Mouse (Mus musculus) forebrain, embryonic 11.5 days (tissue): ENCODE data around the gene Tpsb2. TPM values are rescaled to one million over a fixed set of nuclear protein-coding genes. Genes with fewer than 3 reads are reported as not detected.
A peak's percentile ranks its signal among the peaks of the same experiment; 100 is the strongest.

ENCODE experiments used
- ATAC-seq: fragments of 200-750 bp; cut with Nextera tagmentation; replicated peaks from 2 replicates; pipeline ENCODE4 v1.8.0; 2017; ENCODE audit warnings: moderate TSS enrichment; ENCODE audit not compliant: low FRiP score
- DNase-seq: peaks from one replicate; pipeline ENCODE4 v3.0.0-alpha.2; 2017; ENCODE audit warnings: low spot score
- H3K27ac ChIP-seq: fragments of 300-500 bp; sonication (generic); 2 replicates; pipeline ENCODE4 v1.5.1; 2014; ENCODE audit warnings: low read depth, low read length
- H3K27me3 ChIP-seq: fragments of 300-500 bp; sonication (generic); 2 replicates; pipeline ENCODE4 v1.6.1; 2014; ENCODE audit warnings: mild to moderate bottlenecking, low read length, mixed read lengths; ENCODE audit not compliant: control insufficient read depth, insufficient read depth
- H3K36me3 ChIP-seq: fragments of 300-500 bp; sonication (generic); 2 replicates; pipeline ENCODE4 v1.6.1; 2014; ENCODE audit warnings: mild to moderate bottlenecking, low read length, moderate library complexity, mixed read lengths; ENCODE audit not compliant: control insufficient read depth, insufficient read depth
- H3K4me1 ChIP-seq: fragments of 300-500 bp; sonication (generic); replicated peaks from 2 replicates; pipeline ENCODE4 v1.6.1; 2014; ENCODE audit warnings: low read length, mixed read lengths; ENCODE audit not compliant: control insufficient read depth, insufficient read depth
- H3K4me2 ChIP-seq: fragments of 300-500 bp; sonication (generic); 2 replicates; pipeline ENCODE4 v1.6.1; 2014; ENCODE audit warnings: low read depth, mild to moderate bottlenecking, low read length, moderate library complexity, mixed read lengths; ENCODE audit not compliant: severe bottlenecking
- H3K4me3 ChIP-seq: fragments of 300-500 bp; sonication (generic); 2 replicates; pipeline ENCODE4 v1.5.1; 2014; ENCODE audit warnings: low read depth, low read length
- H3K9ac ChIP-seq: fragments of 300-500 bp; sonication (generic); 2 replicates; pipeline ENCODE4 v1.6.1; 2014; ENCODE audit warnings: low read length
- H3K9me3 ChIP-seq: fragments of 300-500 bp; sonication (generic); 2 replicates; pipeline ENCODE4 v1.6.1; 2016; ENCODE audit warnings: low read length, mixed read lengths; ENCODE audit not compliant: control insufficient read depth
- WGBS: fragments of 180-500 bp; shearing (Covaris S2); extraction: QIAGEN DNeasy Blood & Tissue Kit; methylation state at CpG from one replicate; pipeline ENCODE4 v1.1.7; 2014; 5-methylcytosine and 5-hydroxymethylcytosine counted together
- polyA plus RNA-seq: library from polyadenylated mRNA; unstranded; fragments of >200 nt; fragmentation: Nextera tagmentation; extraction: Ambion mirVana; gene quantifications from 2 replicates; pipeline ENCODE4 v1.2.1, GENCODE M21; 2014

Tpsb2 gene
- polyA plus RNA-seq, 1 experiment from 2014 or later: not detected

DNA sequence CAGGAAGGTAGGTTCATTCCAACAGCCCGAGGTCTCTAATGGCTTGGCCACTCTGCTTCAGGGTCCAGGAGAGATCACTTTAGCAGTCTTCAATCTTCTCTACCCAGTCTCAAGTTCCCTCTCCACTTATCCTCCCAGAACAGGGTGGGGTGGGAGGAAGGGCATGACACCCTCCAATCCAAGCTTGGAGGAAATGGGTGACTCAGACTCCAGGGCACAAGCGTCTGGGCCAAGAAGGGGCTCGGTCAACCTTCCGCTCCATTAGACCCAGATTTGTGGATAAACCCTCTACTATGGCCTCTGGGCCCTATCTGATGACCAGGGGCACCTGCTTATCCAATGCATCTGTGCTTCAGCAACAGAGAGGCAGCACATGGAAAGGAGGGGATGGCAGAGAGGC, 20.6 kb upstream of the Tpsb2 start, which contains the start of gene Tpsab1:
TSS of gene Tpsab1 (minus strand) at position 101 of the 400 bp plus-strand sequence.
- H3K36me3 ChIP-seq: no peaks in the 10 kb centered on the region
- DNase-seq: no peak
- no peak within 1 kb of the TSS for H3K4me2 ChIP-seq
- H3K4me3 ChIP-seq: no peak within 1 kb of the TSS
- no peaks in the 10 kb centered on the region for H3K9me3 ChIP-seq
- H3K27me3 ChIP-seq: no peaks in the 10 kb centered on the region
- no peak within 1 kb of the TSS for H3K9ac ChIP-seq
- WGBS: 85% methylated on average over 4 of the region's 4 CpGs
- no peaks in the 10 kb centered on the region for H3K4me1 ChIP-seq
- no peak within 1 kb of the TSS for H3K27ac ChIP-seq
- ATAC-seq: no peak

DNA sequence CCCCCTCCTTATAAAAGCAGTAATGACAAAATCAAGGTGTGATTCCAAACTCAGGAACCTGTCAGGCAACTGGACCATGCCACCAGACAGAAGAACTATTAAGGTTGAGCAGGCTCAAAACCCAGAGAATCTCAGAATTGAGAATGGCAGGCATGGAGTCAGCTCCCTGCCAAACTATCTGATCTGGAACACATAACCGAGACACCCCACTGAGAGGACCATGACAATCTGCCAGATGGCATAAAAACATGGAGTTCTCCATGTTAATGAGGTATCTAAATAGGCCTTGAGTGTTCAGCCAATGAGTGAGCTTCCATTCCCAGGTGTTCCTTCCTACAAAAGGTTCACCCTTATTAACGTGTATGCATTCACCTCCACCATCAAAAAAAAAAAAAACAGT, 4.8 kb upstream of the Tpsb2 start:
- H3K4me1 ChIP-seq: no peaks in the 10 kb centered on the region
- H3K9me3 ChIP-seq: no peaks in the 10 kb centered on the region
- H3K27me3 ChIP-seq: no peaks in the 10 kb centered on the region
- H3K36me3 ChIP-seq: no peaks in the 10 kb centered on the region
- no peak overlapping the region for H3K4me2 ChIP-seq
- DNase-seq: no peak
- ATAC-seq: no peak
- H3K4me3 ChIP-seq: no peak overlapping the region
- WGBS: 69% methylated on average over 2 of the region's 2 CpGs
- H3K9ac ChIP-seq: no peak overlapping the region
- H3K27ac ChIP-seq: no peak overlapping the region

DNA sequence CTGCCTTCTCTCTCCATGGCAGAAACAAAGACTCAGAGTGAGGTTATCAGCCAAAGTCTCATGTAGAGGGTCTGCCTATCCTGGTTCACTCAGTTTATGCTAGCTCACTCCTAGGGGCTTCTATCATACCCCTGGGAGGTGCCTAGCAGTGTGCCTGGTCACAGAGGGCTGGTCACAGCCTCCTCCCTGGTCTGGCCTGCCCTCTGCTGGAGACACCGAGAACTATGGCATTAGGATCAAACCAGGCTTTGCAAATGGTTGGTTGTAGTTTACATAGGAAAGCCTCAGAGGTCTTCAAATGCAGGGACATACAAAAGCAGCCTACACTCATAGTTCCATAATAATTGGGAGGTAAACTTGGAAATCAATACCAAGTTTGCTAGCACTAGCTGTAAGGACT, 2.4 kb upstream of the Tpsb2 start:
- DNase-seq (no peak), ATAC-seq (no peak)
- Histone ChIP-seq H3K4me2 (no peak overlapping the region), H3K4me1 (no peaks in the 10 kb centered on the region), H3K36me3 (no peaks in the 10 kb centered on the region), H3K9ac (no peak overlapping the region), H3K4me3 (no peak overlapping the region), H3K27me3 (no peaks in the 10 kb centered on the region), H3K27ac (no peak overlapping the region), H3K9me3 (no peaks in the 10 kb centered on the region)
- 3% methylated on average over 1 of the region's 1 CpGs for WGBS

DNA sequence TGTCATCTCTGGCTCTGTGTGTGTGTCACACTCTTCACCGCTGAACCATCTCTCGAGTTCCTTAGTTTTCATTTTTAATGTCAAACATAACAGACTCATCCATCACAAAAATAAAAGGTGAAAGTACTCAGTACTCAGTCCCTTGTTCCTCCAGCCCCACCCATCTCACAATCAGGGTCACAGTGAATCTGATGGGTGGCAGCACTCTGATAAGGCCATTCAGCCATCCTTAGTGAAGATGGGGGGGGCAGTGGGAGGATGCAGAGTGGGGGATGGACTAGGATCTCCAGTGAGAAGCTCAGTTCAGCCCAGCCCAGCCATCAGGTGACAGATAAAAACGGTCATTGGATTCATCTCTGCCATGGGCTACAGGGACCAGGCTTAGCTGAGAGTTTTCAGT, 2.9 kb downstream of the Tpsb2 start, which contains the start of gene Tpsg1:
TSS of gene Tpsg1 (plus strand) at position 301 of the 400 bp plus-strand sequence.
- H3K4me2 ChIP-seq: no peak within 1 kb of the TSS
- H3K9ac ChIP-seq: no peak within 1 kb of the TSS
- H3K9me3 ChIP-seq: no peaks in the 10 kb centered on the region
- ATAC-seq (no peak), DNase-seq (no peak)
- H3K36me3 ChIP-seq: no peaks in the 10 kb centered on the region
- H3K27ac ChIP-seq: no peak within 1 kb of the TSS
- H3K4me1 ChIP-seq: no peaks in the 10 kb centered on the region
- H3K27me3 ChIP-seq: no peaks in the 10 kb centered on the region
- no peak within 1 kb of the TSS for H3K4me3 ChIP-seq
- WGBS: 91% methylated on average over 3 of the region's 3 CpGs

DNA sequence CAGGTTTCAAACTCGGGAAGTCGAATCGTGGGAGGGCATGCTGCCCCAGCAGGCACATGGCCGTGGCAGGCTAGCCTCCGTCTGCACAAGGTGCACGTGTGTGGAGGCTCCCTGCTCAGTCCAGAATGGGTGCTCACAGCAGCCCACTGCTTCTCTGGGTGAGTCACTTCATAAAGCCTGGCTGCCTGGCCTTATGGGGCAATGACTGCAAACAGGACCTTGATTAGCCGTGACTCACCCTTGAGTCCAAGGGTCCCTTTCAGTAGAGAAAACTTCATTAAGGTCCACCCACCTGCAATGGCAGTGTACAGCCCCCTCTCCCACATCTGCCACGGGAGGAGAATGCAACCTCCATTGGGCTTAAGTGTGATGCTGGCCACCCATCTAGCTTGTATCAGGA, 6.4 kb downstream of the Tpsb2 start:
- DNase-seq (no peak), ATAC-seq (no peak)
- H3K9me3 ChIP-seq: no peaks in the 10 kb centered on the region
- no peaks in the 10 kb centered on the region for H3K36me3 ChIP-seq
- H3K4me1 ChIP-seq: no peaks in the 10 kb centered on the region
- no peak overlapping the region for H3K4me2 ChIP-seq
- WGBS: 84% methylated on average over 8 of the region's 8 CpGs
- no peak overlapping the region for H3K27ac ChIP-seq
- H3K4me3 ChIP-seq: no peak overlapping the region
- no peak overlapping the region for H3K9ac ChIP-seq
- H3K27me3 ChIP-seq: no peaks in the 10 kb centered on the region

DNA sequence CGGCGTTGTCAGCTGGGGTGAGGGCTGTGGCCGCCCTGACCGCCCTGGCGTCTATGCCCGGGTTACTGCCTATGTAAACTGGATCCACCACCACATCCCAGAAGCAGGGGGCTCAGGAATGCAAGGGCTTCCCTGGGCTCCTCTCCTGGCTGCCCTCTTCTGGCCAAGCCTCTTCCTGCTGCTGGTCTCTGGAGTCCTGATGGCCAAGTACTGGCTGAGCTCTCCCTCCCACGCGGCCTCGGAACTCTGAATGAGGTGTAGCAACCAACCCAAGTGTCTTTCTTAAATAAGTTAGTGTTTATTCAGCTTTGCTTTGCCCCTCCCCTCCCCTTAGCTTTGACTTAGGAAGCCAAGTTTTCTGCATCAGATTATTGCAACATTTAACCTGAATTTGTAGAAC, 7.9 kb downstream of the Tpsb2 start:
- Histone ChIP-seq H3K9ac (no peak overlapping the region), H3K27me3 (no peaks in the 10 kb centered on the region), H3K36me3 (no peaks in the 10 kb centered on the region), H3K4me3 (no peak overlapping the region), H3K9me3 (no peaks in the 10 kb centered on the region), H3K4me2 (no peak overlapping the region), H3K27ac (no peak overlapping the region), H3K4me1 (no peaks in the 10 kb centered on the region)
- WGBS: 53% methylated on average over 9 of the region's 9 CpGs
- ATAC-seq: no peak
- no peak for DNase-seq

DNA sequence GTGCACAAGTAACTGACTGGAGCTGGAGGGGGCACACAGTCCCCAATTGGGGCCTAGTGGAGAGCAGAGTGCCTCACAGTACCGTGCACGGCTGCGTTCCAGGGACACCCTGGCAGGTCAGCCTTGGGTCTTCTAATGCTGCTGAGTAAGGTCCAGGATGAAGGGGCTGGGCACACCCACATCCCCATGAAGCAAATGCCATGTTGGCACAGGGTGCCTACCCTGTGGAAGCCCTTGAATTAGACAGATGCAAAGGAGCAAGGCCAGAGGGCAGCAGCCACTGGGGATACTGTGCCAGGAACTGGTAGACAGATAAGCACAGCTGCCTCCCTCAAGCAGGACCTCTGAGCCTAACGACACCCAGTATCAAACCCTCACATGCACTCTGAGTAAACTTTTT, 28.4 kb downstream of the Tpsb2 start:
- Histone ChIP-seq H3K4me3 (no peak overlapping the region), H3K4me1 (peaks cover 8% of the 10 kb centered on the region; the same call in 1 of the 2 replicates), H3K9me3 (no peaks in the 10 kb centered on the region), H3K36me3 (no peaks in the 10 kb centered on the region), H3K27me3 (peaks cover 4% of the 10 kb centered on the region), H3K27ac (no peak overlapping the region), H3K4me2 (no peak overlapping the region), H3K9ac (no peak overlapping the region)
- DNase-seq: no peak
- WGBS: 92% methylated on average over 4 of the region's 4 CpGs
- no peak for ATAC-seq

DNA sequence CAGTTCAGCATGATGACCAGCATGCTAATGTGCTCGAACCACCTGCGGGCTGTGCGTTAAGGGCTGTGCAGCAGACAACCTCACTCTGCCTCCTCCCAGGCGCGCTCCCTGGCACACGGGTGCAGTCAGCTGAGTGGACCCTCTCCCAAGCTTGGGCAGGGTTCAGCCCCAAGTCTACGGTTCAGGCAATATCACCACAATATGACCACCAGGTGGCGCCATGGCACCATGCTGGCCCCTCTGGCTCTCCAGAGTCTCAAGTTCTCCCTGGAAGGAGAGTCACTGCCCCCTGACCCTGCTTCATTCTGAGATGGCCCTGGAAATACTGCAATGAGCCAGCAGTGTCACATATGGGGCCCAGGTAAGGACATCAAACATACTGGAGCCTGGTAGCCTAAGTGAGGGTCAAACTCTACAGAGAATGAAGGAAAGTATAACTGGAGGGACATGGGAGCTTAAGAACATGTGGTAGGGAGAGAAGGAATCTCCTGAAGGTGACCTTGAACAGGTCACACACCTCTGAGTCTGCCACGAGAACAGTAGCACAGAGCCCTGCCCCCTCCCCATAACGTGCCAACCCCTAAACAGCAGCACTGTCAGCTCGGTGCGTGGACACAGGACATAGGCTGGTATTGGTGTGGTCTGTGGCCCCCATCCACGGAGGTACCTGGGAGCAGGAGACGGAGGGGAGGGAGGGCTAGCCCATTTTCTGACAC, 31.9 kb downstream of the Tpsb2 start:
- Histone ChIP-seq H3K9me3 (no peaks in the 10 kb centered on the region), H3K27ac (no peak overlapping the region), H3K4me2 (no peak overlapping the region), H3K4me3 (no peak overlapping the region), H3K4me1 (peaks cover 8% of the 10 kb centered on the region; the same call in 1 of the 2 replicates), H3K9ac (no peak overlapping the region), H3K36me3 (no peaks in the 10 kb centered on the region), H3K27me3 (peaks cover 31% of the 10 kb centered on the region)
- DNase-seq (peak; percentile 93), ATAC-seq (peak; percentile 65)
- WGBS: 28% methylated on average over 14 of the region's 14 CpGs

DNA sequence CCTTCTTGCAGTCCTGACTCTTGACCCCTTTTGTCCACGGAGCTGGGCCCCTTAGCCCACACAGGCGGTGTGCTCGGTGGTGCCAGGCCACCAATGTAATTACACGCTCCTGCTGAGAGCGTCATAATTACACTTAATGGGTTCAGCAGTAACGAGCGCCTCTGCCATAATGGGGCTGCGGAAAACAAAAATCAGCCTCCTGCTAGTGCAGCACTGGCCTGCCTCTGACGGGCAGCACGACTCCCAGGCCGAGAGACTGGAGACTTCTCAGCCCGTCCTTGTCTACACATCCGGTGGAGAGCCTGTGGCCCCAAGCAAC, 32.4 kb downstream of the Tpsb2 start:
- WGBS: 16% methylated on average over 13 of the region's 13 CpGs
- ATAC-seq (0 out of 2 replicates have a peak, but pooled peaks have one; percentile 23), DNase-seq (no peak)
- H3K36me3 ChIP-seq: no peaks in the 10 kb centered on the region
- H3K4me3 ChIP-seq: no peak overlapping the region
- H3K9me3 ChIP-seq: no peaks in the 10 kb centered on the region
- H3K9ac ChIP-seq: no peak overlapping the region
- peaks cover 36% of the 10 kb centered on the region for H3K27me3 ChIP-seq
- H3K27ac ChIP-seq: no peak overlapping the region
- no peak overlapping the region for H3K4me2 ChIP-seq
- H3K4me1 ChIP-seq: peaks cover 8% of the 10 kb centered on the region; the same call in 1 of the 2 replicates
